Mouse (Mus musculus) limb, embryonic 11.5 days (tissue): ENCODE measurements around the gene Khdc4. TPM values are rescaled to one million over a fixed set of nuclear protein-coding genes. Genes with fewer than 3 reads are reported as not detected.
A peak's percentile ranks its signal among the peaks of the same experiment; 100 is the strongest.

ENCODE experiments used
- ATAC-seq: fragments of 200-750 bp; cut with Nextera tagmentation; 2 replicates; pipeline ENCODE4 v1.8.0; 2017; ENCODE audit warnings: low read depth; ENCODE audit not compliant: insufficient number of reproducible peaks, low FRiP score, low TSS enrichment
- DNase-seq: peaks from one replicate; pipeline ENCODE4 v3.0.0-alpha.2; 2015; ENCODE audit warnings: low spot score
- H3K27ac ChIP-seq: fragments of 300-500 bp; sonication (generic); replicated peaks from 2 replicates; pipeline ENCODE4 v1.5.1; 2014; ENCODE audit warnings: low read depth, mild to moderate bottlenecking, low read length
- H3K27me3 ChIP-seq: fragments of 300-500 bp; sonication (generic); 2 replicates; pipeline ENCODE4 v1.6.1; 2014; ENCODE audit warnings: mild to moderate bottlenecking, low read length, mixed read lengths; ENCODE audit not compliant: control insufficient read depth, insufficient read depth
- H3K36me3 ChIP-seq: fragments of 300-500 bp; sonication (generic); 2 replicates; pipeline ENCODE4 v1.6.1; 2014; ENCODE audit warnings: mild to moderate bottlenecking, low read length, moderate library complexity, mixed read lengths; ENCODE audit not compliant: control insufficient read depth, insufficient read depth
- H3K4me1 ChIP-seq: fragments of 300-500 bp; sonication (generic); 2 replicates; pipeline ENCODE4 v1.6.1; 2014; ENCODE audit warnings: low read length, mixed read lengths; ENCODE audit not compliant: control insufficient read depth, insufficient read depth
- H3K4me2 ChIP-seq: fragments of 300-500 bp; sonication (generic); 2 replicates; pipeline ENCODE4 v1.6.1; 2014; ENCODE audit warnings: low read depth, mild to moderate bottlenecking, moderate library complexity; ENCODE audit not compliant: severe bottlenecking
- H3K4me3 ChIP-seq: fragments of 300-500 bp; sonication (generic); 2 replicates; pipeline ENCODE4 v1.5.1; 2014; ENCODE audit warnings: low read depth, low read length
- H3K9ac ChIP-seq: fragments of 300-500 bp; sonication (generic); 2 replicates; pipeline ENCODE4 v1.6.1; 2014; ENCODE audit warnings: mild to moderate bottlenecking, low read length
- H3K9me3 ChIP-seq: fragments of 300-500 bp; sonication (generic); 2 replicates; pipeline ENCODE4 v1.6.1; 2016; ENCODE audit warnings: low read length; ENCODE audit not compliant: control insufficient read depth
- WGBS: fragments of 180-500 bp; shearing (Covaris S2); extraction: QIAGEN DNeasy Blood & Tissue Kit; methylation state at CpG from one replicate; pipeline ENCODE4 v1.1.7; 2014; 5-methylcytosine and 5-hydroxymethylcytosine counted together
- polyA plus RNA-seq: library from polyadenylated mRNA; unstranded; fragments of >200 nt; fragmentation: Nextera tagmentation; extraction: Ambion mirVana; gene quantifications from 2 replicates; pipeline ENCODE4 v1.2.1, GENCODE M21; 2014

The Khdc4 gene
- polyA plus RNA-seq, 1 experiment from 2014 or later, result 110 TPM

DNA sequence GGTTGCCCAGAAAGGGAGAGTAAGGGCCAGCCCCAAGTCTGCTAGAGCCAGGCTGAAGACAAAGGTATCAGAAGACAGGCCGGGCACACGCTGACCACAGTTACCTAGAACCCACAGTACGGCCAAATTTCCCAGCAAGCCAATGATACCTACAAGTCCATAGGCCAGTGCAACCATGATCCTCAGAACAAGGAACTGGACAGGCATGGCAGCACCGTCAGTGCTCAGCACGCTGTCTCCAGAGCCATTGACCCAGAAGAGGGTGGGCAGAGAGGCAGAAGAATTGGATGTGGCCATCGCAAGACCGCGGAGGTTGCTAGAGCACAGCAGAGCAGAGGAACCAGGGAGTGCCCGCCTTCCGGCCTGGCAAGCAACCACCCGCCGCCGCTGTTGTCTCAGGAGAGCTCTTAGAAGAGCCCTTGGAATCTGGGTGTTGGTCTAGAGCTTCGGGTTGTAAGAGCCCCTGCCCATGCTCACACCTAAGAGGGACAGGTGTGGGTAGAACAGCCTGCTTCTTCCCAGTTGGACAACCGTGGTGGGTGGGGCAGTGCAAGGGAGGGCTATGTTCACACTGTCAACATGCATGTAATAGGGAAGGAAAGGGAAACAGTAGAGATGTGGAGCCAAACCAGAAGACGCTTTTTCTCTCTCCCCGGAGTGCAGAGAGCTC lies 32.6 kb upstream of the Khdc4 start, which contains the start of gene Rxfp4:
Gene Rxfp4 (minus strand): TSS at position 297 of the 670 bp plus-strand sequence.
- Histone ChIP-seq H3K9ac (no peak within 1 kb of the TSS), H3K4me2 (no peak within 1 kb of the TSS), H3K4me3 (no peak within 1 kb of the TSS), H3K27me3 (no peaks in the 10 kb centered on the region), H3K9me3 (no peaks in the 10 kb centered on the region), H3K36me3 (peaks cover 5% of the 10 kb centered on the region), H3K4me1 (no peaks in the 10 kb centered on the region), H3K27ac (no peak within 1 kb of the TSS)
- 89% methylated on average over 17 of the region's 17 CpGs for WGBS
- ATAC-seq (no peak), DNase-seq (no peak)

DNA sequence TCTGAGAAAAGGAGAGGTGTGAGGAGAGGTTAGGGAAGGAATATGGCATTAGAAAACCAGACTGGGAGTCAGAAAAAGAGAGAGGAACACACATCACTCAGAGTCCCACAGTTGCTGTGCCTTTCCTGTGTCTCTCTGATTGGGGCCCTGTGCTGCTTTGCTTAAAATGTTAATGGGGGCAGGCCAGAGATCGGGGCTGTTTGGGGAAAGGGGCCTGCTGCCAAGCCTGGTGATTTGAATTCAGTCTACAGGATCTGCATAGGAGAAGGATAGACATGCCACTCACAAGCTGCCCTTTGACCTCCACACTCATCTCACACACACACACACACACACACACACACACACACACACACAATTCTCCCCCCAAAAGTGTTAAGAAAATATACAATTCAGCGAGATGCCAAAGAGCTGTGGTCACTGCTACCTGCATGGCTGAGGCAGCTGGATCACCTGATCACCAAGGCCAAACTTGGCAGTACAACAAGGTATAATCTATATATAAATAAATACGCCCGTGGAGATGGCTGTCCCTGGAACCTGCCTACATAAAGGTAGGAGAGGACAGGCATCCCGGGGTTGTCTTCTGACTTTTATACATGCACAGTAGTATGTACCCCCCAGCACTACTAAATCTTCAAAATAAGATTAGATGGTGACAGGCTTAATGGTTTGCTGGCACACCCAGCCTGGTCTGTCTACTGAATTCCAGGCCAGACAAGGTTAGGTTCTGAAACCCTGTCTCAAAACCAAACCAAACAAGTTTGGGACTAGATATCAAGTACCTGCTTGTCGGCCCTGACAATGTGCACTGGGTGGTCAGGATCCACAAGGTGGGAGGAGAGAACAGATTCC lies 31.9 kb upstream of the Khdc4 start:
- H3K4me2 ChIP-seq, result no peak overlapping the region
- H3K9me3 ChIP-seq, result no peaks in the 10 kb centered on the region
- H3K9ac ChIP-seq, result no peak overlapping the region
- no peaks in the 10 kb centered on the region for H3K27me3 ChIP-seq
- H3K36me3 ChIP-seq, result no peaks in the 10 kb centered on the region
- H3K4me1 ChIP-seq, result no peaks in the 10 kb centered on the region
- ATAC-seq, result no peak
- H3K27ac ChIP-seq, result no peak overlapping the region
- H3K4me3 ChIP-seq, result no peak overlapping the region
- 79% methylated on average over 6 of the region's 6 CpGs for WGBS
- DNase-seq, result no peak

DNA sequence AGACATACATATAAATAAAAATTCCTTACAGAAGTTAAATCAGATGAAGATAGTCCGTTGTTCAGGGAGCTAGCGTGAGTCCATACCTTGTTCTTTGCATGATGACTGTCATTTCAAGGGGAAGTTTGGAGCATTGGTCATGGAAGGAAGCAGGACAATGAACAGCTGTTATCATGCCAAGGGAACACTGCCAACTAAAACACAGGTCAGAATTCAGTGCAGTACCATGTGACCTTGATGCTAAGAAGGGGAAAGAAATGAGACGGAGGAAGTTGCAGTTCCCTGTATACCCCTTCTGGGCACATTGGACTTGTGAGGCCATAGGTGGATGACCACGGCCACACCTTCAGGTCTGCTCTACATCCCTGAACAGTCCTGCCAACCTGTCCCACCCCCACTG lies 31.0 kb upstream of the Khdc4 start:
- no peak overlapping the region for H3K9ac ChIP-seq

DNA sequence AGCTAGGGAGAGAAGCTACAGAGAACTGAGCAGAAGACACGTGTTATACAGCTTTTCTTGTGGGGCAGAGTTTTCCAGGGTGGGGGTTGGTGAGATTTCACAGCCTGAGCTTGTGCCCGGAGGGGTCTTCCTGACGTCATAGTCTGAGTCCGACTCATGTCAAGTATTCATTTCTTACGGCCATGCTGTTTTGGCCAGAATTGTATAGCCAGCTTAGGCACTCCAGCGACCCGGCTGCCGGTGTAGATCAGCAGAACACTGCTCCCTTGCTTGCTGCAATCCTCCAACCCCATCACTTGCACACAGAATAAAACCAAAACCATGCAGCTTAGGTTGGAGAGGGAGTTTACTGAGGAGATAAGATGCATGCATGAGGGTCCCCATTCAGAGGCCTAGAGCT lies 30.0 kb upstream of the Khdc4 start:
- Histone ChIP-seq H3K4me2 (no peak overlapping the region), H3K27ac (no peak overlapping the region), H3K4me1 (no peaks in the 10 kb centered on the region), H3K9me3 (no peaks in the 10 kb centered on the region), H3K4me3 (no peak overlapping the region), H3K9ac (no peak overlapping the region), H3K27me3 (no peaks in the 10 kb centered on the region), H3K36me3 (no peaks in the 10 kb centered on the region)
- ATAC-seq (no peak), DNase-seq (no peak)
- WGBS, result 85% methylated on average over 8 of the region's 8 CpGs

More for the DNA sequence above, 31.0 kb upstream of the Khdc4 start:
- no peak overlapping the region for H3K4me2 ChIP-seq
- DNase-seq (no peak), ATAC-seq (no peak)
- WGBS, result 85% methylated on average over 4 of the region's 4 CpGs
- no peaks in the 10 kb centered on the region for H3K4me1 ChIP-seq
- no peak overlapping the region for H3K27ac ChIP-seq
- H3K27me3 ChIP-seq, result no peaks in the 10 kb centered on the region
- H3K4me3 ChIP-seq, result no peak overlapping the region
- no peaks in the 10 kb centered on the region for H3K36me3 ChIP-seq
- H3K9me3 ChIP-seq, result no peaks in the 10 kb centered on the region

DNA sequence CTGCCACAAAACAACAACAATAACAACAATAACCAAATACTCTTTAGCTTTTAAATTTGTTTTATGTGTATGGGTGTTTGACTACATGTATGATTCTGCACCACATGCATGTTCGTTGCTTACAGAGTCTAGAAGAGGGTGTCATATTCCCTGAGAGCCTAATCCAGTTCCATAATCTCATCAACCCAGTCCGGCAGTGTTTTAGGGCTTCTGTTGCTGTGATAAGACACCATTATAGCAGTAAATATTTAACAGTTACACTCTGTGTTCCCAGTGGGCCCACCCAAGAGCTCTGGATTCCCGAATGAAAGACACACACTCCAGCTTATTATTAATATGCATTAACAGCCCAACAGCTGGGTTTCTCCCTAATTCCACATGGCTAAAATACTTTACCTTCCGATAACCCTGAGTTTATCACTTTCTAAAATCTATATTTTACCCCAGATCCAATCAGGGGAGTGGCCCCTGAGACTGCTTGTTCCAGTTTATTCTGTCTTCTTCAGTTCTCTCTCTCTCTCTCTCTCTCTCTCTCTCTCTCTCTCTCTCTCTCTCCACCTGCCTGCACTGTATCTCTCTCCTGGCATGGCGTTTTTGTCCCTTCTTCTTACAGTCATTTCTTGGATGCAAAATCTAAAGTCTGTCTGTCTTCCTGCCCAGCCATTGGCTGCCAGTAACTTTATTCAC lies 27.0 kb upstream of the Khdc4 start:
- H3K9ac ChIP-seq, result no peak overlapping the region
- no peaks in the 10 kb centered on the region for H3K36me3 ChIP-seq
- H3K4me2 ChIP-seq, result no peak overlapping the region
- DNase-seq (no peak), ATAC-seq (no peak)
- no peaks in the 10 kb centered on the region for H3K27me3 ChIP-seq
- WGBS, result 76% methylated on average over 5 of the region's 5 CpGs
- H3K4me1 ChIP-seq, result no peaks in the 10 kb centered on the region
- no peak overlapping the region for H3K27ac ChIP-seq
- H3K4me3 ChIP-seq, result no peak overlapping the region
- H3K9me3 ChIP-seq, result no peaks in the 10 kb centered on the region

DNA sequence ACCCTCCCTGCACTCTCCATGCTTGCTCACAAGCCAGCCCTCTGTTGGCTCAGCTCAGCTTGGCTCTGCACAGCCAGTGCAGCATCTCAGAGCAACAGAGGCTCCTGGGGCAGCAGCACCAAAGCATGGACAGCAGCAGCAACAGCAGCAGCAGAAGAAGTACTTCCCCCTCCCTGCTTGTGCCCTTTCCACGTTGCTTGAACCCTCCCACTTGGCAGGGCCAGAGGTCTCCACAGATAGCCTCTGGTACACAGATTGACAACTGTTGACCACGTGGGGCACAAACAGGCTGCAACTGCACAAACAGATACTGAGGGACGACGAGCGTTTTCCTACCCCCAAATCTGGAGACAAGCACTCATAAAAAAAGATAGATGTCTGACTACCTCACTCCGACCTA lies 25.8 kb upstream of the Khdc4 start:
- DNase-seq, result no peak
- no peak overlapping the region for H3K4me3 ChIP-seq
- ATAC-seq, result no peak
- no peak overlapping the region for H3K27ac ChIP-seq
- 49% methylated on average over 6 of the region's 6 CpGs for WGBS
- no peaks in the 10 kb centered on the region for H3K4me1 ChIP-seq
- H3K27me3 ChIP-seq, result no peaks in the 10 kb centered on the region
- no peak overlapping the region for H3K4me2 ChIP-seq
- no peaks in the 10 kb centered on the region for H3K36me3 ChIP-seq
- H3K9me3 ChIP-seq, result no peaks in the 10 kb centered on the region
- no peak overlapping the region for H3K9ac ChIP-seq

DNA sequence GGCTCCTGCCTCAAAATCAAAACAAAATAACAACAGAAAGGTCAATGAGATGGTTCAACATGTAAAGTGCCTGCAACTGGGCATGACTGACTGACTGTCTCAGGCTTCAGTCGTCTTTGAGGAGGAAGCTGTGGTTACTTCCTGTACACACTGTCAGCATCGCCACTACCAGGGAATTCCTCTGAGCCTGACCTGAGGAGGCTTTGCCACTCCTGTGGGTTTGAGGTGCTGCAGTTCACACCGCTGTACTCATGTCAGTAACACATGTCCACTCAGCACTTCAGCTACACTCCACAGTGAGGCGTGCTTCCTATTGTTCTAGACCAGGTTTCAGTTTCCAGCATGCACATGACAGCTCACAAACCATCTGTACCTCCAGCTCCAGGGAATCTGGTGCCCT lies 21.5 kb upstream of the Khdc4 start:
- Histone ChIP-seq H3K27ac (no peak overlapping the region), H3K4me3 (no peak overlapping the region), H3K27me3 (no peaks in the 10 kb centered on the region), H3K9me3 (no peaks in the 10 kb centered on the region), H3K4me2 (no peak overlapping the region), H3K36me3 (no peaks in the 10 kb centered on the region), H3K4me1 (no peaks in the 10 kb centered on the region), H3K9ac (no peak overlapping the region)
- WGBS, result 81% methylated on average over 4 of the region's 4 CpGs
- DNase-seq (no peak), ATAC-seq (no peak)

DNA sequence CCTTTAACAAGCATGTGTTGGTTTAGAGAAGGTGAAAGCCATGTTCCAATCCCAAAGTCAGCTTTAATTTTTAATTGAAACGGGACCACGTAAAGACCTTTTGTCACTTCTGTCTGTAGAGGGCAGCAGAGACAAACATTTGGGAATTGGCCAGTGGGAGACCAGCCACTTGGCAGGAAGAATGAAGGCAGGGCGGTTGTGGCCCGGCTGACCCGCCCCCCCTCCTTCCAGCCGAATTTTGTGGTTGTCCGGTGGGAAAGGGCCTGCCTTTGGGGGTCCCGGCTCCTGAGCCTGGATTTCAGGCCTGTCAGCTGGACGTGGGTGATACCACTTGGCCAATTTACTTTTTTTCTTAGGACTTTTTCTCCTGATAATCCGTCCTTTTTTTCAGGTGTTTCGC lies 8.2 kb upstream of the Khdc4 start:
- peak; percentile 67; the same call in 1 of the 2 replicates for ATAC-seq

More for the DNA sequence above, 8.2 kb upstream of the Khdc4 start:
- no peaks in the 10 kb centered on the region for H3K27me3 ChIP-seq
- DNase-seq, result peak; percentile 81
- H3K36me3 ChIP-seq, result no peaks in the 10 kb centered on the region
- no peaks in the 10 kb centered on the region for H3K4me1 ChIP-seq
- no peak overlapping the region for H3K27ac ChIP-seq
- H3K4me3 ChIP-seq, result no peak overlapping the region; the same call in 1 of the 2 replicates
- H3K4me2 ChIP-seq, result peak overlapping the region; percentile 39
- no peaks in the 10 kb centered on the region for H3K9me3 ChIP-seq
- 11% methylated on average over 11 of the region's 11 CpGs for WGBS
- H3K9ac ChIP-seq, result peak overlapping the region; percentile 45; the same call in 1 of the 2 replicates
